Mouse (Mus musculus): Measurements from ENCODE around the gene Gfm1.

DNA sequence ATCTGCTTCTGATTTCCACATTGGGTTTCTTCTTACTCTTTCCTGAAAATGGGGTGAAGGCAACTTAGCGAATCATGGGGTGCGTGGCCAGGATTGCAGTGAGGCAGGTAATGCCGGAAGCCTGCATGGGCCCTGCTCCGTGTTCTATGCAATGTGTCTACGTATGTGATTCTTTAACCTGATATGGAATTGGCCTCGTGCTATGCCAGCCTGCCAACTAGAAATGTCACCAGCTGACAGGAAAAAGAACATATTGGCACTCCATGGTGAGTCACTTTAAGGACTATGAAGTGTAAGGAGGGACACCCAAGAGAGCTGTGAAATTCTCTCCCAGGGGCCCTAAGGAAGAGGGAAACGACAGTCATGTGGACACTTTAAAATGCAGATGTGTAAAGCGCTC, 63.2 kb downstream of the Gfm1 start:
- TF ChIP-seq CTCF (IDR thresholded peaks at IDR 0.05; ENCODE audit: extremely low read depth, insufficient read depth, low read length) (no peak), POLR2A (IDR thresholded peaks at IDR 0.05; ENCODE audit: extremely low read depth, insufficient read depth, low read length) (no peak)
